Mouse (Mus musculus): ENCODE data around the gene Pitpnm3.

Pitpnm3 gene

GRCm38 (mm10) chr11:72052636-72053035, 82.9 kb downstream of the Pitpnm3 start:
- peak; percentile 49 for ATAC-seq (ENCODE audit: insufficient number of reproducible peaks, low FRiP score, low TSS enrichment)

DNA sequence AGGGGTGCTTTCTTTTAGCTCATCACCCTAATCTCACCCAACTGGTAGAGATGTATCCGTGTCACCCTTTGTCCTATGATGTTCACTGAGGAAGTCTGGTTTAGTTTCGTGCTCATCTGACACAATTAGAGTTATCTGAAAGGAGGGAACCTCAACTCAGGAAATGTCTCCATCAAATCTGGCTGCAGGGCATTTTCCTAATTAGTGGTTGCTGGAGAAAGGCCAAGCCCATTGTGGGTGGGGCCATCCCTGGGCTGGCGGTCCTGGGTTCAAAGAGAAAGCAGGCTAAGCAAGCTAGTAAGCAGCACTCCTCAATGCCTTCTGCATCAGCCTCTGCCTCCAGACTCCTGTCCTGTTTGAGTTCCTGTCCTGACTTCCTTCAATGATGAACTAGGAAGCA, 83.4 kb downstream of the Pitpnm3 start:
- ATAC-seq (ENCODE audit: insufficient number of reproducible peaks, low FRiP score, low TSS enrichment), result no peak

GRCm38 (mm10) chr11:72050895-72051858, 84.4 kb downstream of the Pitpnm3 start:
- no peak for ATAC-seq (ENCODE audit: insufficient number of reproducible peaks, low FRiP score, low TSS enrichment)

DNA sequence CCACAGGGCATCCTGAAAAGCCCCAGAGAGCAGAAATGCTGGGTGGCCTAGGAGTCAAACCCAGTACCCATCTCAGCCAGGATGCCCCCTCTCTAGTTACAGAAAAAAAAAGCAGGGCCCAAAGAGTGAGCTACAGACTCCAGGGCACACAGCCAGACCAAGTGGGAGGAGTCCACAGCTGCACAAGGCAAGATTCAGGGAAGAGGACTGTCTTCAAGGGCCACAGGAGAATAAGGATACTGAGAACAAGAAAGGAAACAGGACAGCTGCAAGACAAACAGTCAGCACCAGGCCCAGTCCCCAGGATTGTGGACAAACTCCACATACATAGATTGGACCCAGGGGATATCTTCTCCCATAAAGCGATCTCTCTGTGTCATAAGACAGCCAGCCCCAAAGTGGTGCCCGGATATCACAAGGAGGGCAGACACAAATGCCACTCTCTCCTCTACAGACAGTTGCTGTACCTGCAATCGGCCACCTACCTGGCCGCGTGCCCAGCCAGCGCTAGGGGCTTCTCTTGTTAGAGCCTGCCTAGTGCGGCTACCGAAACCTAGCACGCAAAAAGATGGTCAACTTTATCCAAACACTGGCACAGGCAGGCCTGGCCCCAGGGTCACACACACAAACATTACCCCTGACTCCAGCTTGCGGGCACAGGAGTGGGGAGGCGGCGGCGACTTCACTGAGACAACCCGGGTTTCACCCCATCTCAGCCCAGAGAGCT, 85.2 kb downstream of the Pitpnm3 start:
- no peak for ATAC-seq (ENCODE audit: insufficient number of reproducible peaks, low FRiP score, low TSS enrichment)

DNA sequence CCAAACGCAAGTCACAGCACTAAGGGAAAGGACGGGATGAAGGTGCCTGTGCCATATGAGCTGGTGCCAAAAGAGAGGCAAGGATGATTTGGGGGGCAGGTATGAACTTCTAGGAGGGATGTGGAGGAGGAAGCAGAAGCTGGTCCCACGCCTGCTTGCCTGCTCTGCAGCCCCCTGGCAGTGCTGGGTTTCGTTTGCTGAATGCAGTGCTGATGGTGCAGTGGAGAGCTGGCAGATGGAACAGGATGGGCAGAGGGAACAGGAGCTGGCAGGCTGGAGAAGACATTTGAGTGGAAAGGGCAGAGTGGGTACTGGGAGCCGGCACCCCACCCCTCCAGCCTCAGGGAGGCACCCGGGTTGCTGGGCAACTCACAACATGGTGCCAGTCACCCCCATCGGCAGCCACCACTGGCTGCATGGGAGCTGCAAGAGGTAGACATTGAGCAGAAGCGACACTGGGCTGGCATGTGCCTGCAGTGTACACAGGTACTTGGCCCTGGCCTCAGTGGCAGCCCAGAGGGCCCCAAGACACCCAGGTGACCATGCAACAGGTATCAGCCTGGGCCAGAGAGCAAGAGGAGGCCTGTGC, 86.3 kb downstream of the Pitpnm3 start:
- no peak for ATAC-seq (ENCODE audit: insufficient number of reproducible peaks, low FRiP score, low TSS enrichment)

- ATAC-seq (ENCODE audit: insufficient number of reproducible peaks, low FRiP score, low TSS enrichment), result no peak
These were observed 86.8 kb downstream of the Pitpnm3 start for GRCm38 (mm10) chr11:72048730-72049129.

- ATAC-seq (ENCODE audit: insufficient number of reproducible peaks, low FRiP score, low TSS enrichment), result no peak
These were observed 91.3 kb downstream of the Pitpnm3 start for GRCm38 (mm10) chr11:72044231-72044630.

- no peak for ATAC-seq (ENCODE audit: insufficient number of reproducible peaks, low FRiP score, low TSS enrichment)
These were observed 92.9 kb downstream of the Pitpnm3 start for GRCm38 (mm10) chr11:72042631-72043030.

DNA sequence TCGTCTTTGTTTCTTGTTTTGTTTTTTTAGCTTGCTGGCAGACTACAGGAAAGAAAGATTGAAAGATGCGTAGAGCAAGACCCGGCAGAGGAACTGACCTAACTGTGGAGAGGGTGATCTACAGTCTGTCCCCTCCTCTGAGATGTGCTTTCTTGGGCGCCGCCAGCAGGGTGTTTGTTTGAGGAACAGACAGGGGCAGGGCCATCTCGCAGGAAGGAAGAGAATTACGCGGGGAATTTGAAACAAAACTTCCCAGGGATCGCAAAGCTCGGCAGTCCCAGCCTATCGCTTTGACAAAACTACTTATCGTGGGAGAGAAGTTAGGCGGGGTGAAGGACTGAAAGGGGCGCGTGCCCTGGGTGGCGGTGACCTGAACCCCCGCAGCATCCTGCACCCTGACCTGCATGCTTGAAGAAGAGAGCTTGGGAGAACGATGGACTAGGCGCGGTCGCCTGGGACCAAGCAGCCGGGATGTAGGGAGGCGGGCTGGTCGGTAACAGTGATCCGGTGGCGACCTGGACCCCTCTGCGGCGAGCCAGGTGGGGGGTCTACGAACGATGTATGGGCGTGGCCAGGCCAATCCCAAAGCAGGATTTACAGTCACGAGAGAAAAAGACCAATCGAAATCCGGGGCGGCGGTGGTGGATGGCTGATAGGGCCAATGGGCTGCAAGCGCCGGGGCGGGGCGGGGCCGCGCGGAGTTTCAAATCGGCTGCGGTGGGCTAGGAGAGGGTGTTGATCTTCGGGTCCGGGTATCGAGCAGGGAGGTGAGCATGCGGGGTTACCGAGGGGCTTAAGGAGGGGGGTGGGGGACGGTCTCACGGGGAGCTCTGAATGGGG, 93.6 kb downstream of the Pitpnm3 start, which contains the start of gene Pimreg:
TSS of gene Pimreg (plus strand) at position 265 of the 840 bp plus-strand sequence.
- ATAC-seq (ENCODE audit: insufficient number of reproducible peaks, low FRiP score, low TSS enrichment), result peak; percentile 72; the same call in 1 of the 2 replicates

DNA sequence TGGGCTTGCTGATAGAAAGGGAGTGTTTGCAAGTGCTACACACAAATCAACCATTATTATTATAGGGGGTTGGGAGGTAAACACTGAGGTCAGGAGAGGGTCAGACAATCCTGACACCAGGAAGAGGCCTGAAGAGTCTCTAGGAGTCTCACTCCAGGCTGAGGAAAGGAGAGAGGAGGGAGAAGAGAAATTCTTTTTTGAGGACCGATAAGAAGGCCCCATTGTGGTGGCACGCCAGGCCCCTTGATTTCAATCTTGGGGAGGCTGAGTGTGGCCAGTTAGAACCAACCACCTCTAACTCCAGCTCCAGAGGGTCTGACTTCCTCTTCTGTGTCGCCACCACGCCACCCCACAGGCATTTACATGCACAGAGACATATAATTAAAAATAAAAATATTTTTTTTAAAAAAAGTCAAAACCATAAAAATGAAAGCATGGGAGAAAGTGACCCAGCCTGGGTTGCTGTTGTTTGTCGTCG, 94.2 kb downstream of the Pitpnm3 start:
- no peak for ATAC-seq (ENCODE audit: insufficient number of reproducible peaks, low FRiP score, low TSS enrichment)

DNA sequence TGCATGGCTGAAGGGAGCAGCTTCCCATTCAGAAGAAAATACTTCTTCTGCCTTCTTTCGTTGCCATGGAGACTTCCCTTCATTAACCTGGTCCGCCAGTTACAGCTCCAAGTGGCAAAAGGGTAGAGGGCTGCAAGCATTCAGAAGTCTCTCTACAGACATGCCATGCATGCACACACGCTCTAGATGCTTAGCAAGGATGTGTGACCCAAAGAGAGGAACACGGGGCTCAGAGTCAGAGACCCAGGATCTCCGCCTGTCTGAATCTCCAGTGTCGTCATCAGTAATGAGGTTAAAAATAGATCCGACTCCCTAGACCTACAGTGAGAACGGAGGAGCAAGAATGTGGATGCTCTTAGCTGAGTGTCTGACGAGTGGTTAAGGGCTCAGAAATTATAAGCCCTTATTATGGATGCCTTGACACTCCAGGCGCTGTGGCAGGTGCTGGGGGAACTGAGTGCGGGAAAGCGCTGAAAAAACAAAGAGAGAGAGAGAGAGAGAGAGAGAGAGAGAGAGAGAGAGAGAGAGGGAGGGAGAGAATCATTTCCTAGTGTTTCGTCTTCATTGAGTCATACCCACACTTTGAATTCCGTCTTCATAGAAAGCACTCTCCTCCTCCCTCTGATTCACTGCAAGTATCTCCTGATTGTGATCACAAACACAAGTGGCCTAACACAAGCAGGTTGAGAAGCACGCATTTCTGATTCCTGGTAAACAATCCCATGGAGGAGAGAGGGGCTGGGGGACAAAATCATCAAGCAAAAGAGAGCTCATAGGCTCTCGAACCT, 95.8 kb downstream of the Pitpnm3 start:
- no peak for ATAC-seq (ENCODE audit: insufficient number of reproducible peaks, low FRiP score, low TSS enrichment)

- ATAC-seq (ENCODE audit: insufficient number of reproducible peaks, low FRiP score, low TSS enrichment), result no peak
These were observed 97.6 kb downstream of the Pitpnm3 start for GRCm38 (mm10) chr11:72037996-72038395.

DNA sequence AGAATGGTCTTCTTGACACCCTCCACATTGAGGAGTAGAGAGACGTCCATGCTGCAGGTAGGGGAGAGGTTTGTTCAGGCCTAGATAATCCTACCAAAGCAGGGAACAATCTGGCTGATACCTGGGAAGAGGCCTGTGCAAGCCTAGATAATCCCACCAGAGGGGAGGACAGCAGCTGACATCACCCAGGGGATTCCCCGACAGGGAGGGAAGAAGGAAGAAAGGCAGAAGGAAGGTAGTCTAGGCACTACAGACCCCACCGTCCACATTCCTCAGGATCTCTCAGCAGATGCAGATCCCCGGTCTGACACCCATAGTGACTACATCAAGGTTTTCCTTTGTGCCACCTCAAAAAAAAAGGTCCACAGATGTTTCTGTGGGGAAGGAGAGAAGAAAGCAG, 98.2 kb downstream of the Pitpnm3 start, which contains the start of gene Aipl1:
TSS of gene Aipl1 (minus strand) at position 101 of the 400 bp plus-strand sequence.
- no peak for ATAC-seq (ENCODE audit: insufficient number of reproducible peaks, low FRiP score, low TSS enrichment)

- no peak for ATAC-seq (ENCODE audit: insufficient number of reproducible peaks, low FRiP score, low TSS enrichment)
These were observed 103.0 kb downstream of the Pitpnm3 start for GRCm38 (mm10) chr11:72032589-72032988.

DNA sequence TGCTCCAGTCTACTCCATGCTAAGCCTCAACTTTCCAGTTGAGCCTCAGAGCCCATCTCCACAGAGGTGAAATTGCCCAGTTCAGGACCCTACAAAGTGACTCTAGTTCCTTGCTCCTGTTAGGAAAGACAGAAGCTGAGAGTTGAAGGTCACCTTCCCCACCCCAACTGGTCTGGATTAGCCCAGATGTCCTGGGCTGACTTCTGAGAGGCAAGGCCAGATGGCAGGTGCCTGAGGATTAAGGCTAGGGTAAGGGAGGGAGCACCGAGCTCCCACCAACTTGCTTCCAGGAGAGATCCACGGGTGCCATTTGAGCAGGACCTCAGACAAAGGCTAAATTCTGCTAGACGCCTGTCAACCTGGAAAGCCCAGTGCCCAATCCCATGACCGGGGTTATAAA, 103.5 kb downstream of the Pitpnm3 start:
- no peak for ATAC-seq (ENCODE audit: insufficient number of reproducible peaks, low FRiP score, low TSS enrichment)

DNA sequence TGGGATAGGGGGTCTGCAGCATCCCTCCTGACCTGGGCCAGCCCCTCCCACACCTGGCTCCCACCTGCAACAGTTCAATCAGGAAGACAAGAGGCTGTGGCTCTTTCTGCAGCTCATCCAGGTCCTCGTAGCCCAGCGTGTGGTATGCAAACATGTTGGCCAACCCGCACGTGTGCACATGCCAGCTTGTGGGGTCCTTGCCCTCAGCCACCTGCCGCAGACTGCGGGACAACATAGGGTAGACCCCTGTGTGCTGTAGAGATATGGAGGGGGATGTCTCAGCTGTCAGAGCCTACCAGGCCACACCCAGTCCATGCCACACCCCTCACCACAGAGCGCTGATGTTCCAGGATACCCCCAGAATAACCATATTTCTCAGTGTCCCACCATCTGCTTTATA, 104.2 kb downstream of the Pitpnm3 start:
- ATAC-seq (ENCODE audit: insufficient number of reproducible peaks, low FRiP score, low TSS enrichment), result no peak

- no peak for ATAC-seq (ENCODE audit: insufficient number of reproducible peaks, low FRiP score, low TSS enrichment)
These were observed 106.4 kb downstream of the Pitpnm3 start for GRCm38 (mm10) chr11:72029143-72029542.

GRCm38 (mm10) chr11:72027836-72028235, 107.7 kb downstream of the Pitpnm3 start:
- ATAC-seq (ENCODE audit: insufficient number of reproducible peaks, low FRiP score, low TSS enrichment), result no peak

DNA sequence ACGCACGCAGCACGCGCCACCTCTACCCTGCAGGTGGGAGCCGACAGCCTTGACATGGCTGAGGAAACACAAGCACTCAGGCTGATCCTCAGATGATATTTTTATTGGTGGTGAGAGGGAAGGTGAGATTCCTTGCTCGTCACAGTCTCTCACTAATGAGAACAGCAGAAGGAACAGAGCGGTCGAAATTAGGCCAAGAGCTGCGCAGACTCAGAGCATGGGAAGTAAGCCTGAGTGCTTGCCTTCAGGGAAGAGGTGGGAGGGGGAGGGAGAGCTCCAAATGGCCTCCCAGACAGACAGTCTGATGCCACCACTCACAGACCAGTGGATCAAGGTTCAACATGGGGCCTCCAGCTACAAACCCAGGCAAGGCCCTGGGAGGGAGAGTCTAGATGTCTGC, 109.1 kb downstream of the Pitpnm3 start:
- ATAC-seq (ENCODE audit: insufficient number of reproducible peaks, low FRiP score, low TSS enrichment), result no peak
